Mouse (Mus musculus) fibroblast of lung, adult 2 months (primary cell): ENCODE measurements around the gene Ssbp4.

Experiments used
- DNase-seq: peaks from one replicate; pipeline ENCODE4 v3.0.0-alpha.2; 2011; ENCODE audit warnings: low read depth

Gene Ssbp4

DNA sequence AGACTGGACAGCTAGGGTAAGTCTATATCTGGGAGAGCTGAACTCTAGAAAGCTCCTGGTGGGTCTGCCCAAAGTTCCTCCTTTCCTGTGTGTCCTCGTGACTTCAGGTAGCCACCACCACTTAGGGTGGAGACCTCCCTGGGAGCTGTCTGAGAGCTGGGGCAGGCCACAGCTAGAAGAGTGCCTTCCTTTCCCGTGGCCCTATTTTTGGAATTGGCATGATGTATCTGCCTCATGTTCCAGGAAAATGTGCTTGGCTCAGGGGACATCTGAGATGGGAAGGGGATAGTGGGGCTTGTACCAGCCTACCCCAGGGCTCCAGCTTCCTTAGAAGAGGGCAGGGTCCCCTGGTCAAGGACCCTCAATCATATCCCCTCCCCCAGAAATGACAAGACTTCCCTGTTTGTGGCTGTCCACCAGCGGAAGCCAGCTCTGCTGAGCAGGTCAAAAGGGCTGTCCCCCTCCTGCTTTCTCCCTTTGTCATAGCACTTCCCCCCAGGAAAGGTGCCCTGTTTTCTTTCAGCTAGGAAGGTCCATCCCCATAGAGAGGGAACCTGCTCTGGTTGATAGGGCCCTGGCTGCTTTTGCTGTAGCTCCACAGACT lies 57.0 kb downstream of the Ssbp4 start:
- DNase-seq = no peak

DNA sequence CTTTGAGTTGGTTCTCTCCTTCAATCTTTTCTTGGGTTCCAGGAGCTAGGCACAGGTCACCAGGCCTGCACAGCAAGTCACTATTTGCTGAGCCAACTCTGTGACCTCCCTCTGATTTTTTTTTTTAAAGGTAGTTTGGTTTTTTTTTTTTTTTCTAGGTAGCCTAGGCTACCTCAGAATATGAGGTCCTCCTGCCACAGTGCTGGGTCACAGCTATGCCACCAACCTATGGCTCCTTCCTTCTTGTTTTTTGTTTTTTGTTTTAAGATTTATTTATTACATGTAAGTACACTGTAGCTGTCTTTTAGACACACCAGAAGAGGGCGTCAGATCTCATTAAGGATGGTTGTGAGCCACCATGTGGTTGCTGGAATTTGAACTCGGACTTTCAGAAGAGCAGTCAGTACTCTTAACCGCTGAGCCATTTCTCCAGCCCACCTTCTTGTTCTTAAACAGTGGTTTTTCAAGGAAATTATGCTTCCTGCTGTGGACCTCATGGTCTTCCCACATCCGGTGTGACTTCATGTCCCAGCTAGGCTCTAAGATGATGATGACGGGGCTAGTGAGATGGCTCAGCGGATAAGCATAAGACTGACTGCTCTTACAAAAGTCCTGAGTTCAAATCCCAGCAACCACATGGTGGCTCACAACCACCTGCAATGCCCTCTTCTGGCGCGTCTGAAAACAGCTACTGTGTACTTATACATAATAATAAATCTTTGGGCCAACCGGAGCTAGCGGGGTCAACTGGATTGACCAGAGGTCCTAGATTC lies 59.1 kb downstream of the Ssbp4 start:
- no peak for DNase-seq

DNA sequence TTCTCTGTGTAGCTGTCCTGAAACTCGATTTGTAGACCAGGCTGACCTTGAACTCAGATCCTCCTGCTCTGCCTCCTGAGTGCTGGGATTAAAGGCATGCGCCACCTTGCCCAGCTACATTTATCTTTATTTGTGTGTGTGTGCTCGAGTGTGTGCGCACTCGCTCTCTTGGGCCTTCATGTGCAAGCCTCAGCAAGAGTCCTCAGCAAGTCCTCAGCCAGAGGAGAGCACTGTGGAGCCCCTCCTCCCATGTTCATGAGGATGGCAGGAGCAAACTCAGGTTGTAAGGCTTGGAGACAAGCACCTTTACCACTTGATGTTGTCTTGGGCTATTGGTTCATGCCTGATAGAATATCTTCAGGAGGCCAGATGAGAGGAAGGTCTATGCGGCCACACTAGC lies 60.9 kb downstream of the Ssbp4 start:
- DNase-seq = no peak
